Mouse (Mus musculus): ENCODE measurements around the gene Pik3ap1.
A peak's percentile ranks its signal among the peaks of the same experiment; 100 is the strongest.

Pik3ap1 gene

DNA sequence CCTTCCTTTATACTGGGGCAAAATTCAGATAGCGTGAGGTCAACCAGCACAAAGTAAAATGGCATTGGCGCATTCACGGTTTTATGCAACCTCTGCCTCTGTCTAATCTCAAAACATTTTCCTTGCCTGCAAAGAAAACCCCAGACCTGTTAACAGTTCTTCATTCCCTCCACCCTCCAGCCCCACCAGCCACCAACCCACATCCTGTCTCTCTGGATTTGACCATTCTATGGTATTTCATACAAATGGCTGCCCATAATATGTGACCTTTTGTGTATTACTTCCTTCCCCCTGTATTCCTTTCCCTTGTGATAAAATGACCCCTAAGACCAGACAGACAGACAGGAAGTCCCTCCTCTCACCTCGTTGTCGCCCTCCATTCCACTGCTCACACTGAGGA, 102.2 kb downstream of the Pik3ap1 start:
- no peak for DNase-seq (ENCODE audit: low read depth, low spot score)

DNA sequence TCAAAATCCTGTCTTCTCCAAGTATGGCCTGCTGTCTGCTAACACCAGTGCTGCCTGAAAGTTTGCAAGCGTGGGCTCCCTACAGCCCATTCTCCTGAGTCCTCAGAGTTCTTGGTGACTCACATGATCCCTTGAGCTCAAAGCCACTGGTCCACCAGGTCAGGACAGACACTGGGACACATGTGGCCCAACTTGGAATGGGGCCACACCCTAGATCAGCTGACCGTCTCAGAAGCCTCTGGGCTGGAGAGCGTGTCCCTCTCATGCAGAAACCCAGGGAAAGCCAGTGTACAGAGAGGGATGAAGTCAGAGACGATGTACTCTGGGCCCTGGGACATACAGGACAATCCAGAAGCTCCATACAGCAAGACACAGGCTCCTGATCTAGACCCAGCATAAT, 102.7 kb downstream of the Pik3ap1 start:
- DNase-seq (ENCODE audit: low read depth, low spot score), result no peak

DNA sequence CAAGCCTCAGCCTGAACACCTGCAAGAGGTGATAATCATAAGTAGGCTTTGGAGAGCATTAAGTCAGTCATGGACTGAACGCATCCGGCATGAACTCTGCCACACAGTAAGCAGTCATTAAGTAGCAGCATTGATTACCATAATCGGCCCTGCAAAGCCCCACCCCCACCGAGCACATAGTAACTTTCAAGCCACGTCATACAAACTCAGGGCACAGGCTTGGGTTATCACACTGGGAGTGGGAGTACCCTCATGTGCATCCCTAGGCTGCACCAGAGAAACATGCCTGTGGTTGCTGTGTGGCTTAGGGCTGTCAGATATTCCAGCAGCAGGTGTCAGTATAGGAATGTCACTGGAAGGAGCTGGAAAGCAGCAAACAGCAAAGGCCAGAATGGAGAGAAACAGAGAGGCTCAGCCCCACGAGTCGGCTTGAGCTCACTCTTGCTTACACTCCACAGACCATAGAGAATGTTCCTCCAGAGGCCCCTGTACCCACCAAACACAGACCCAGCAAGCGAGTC, 105.1 kb downstream of the Pik3ap1 start:
- no peak for DNase-seq (ENCODE audit: low read depth, low spot score)

DNA sequence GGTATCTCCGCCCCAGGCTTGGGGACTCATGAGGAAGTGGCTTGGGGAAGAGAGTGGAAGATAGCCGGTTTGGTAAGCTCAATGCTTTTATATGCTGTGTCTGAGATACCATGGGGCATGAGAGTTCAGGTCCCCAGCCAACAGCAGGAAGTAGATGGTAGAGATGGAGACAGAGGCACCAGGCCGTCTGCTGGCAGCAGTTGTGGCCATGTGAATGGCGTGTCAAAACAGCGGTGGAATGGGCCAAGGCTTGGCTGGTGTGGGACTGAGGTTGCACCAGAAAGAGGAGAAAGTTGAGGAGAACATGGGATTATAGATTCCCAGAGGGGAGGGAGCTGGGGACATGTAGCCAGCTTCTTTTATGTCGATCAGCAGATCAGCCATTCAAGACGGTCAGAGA, 106.3 kb downstream of the Pik3ap1 start:
- DNase-seq (ENCODE audit: low read depth, low spot score), result no peak

DNA sequence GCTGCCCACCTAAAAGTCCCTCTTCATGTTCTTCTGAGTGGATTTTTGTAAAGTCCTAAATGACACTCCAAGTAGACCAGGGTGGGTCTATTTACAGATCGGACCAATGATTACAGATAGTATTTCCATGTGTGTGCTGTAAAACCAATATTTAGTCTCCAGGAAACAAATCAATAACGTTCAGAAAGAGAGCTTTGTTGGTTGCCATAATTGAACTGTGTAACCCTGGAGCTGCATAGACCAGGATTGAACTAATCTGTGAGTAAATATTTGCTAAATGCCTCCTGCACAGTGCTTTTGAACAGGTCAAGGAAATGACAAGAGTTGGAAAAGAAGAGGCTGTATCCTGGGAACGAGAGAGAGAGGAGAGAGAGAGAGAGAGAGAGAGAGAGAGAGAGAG, 109.3 kb downstream of the Pik3ap1 start:
- no peak for DNase-seq (ENCODE audit: low read depth, low spot score)

- no peak for DNase-seq (ENCODE audit: low read depth, low spot score)
Observed at GRCm38 (mm10) chr19:41270906-41271305, 114.0 kb downstream of the Pik3ap1 start.

GRCm38 (mm10) chr19:41270151-41270727, 114.7 kb downstream of the Pik3ap1 start:
- DNase-seq (ENCODE audit: low read depth, low spot score), result no peak

DNA sequence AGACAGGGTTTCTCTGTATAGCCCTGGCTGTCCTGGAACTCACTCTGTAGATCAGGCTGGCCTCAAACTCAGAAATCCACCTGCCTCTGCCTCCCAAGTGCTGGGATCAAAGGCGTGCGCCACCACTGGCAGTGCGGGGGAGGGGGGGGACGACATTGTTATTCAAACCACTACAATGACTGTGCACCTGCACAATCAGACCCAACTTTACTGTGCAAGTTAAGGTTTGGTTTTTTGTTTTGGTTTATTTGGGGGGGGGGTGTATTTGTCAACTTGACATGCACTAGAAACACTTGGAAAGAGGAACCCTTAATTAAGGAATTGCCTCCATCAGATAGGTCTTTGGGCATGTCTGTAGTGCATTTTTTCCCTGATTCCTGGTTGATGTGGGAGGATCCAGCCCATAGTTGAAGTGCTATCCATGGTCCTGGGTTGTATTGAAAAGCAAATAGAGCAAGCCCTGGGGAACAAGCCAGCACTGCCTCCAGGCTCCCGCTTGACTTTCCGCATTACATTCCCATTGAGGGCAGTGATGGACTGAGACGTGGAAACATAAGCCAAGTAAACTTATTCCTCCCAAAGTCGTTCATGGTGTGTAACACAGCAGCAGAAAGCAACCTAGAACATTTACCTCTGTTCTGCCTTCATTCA, 118.5 kb downstream of the Pik3ap1 start:
- no peak for DNase-seq (ENCODE audit: low read depth, low spot score)

- no peak for DNase-seq (ENCODE audit: low read depth, low spot score)
Observed at GRCm38 (mm10) chr19:41264331-41264799, 120.5 kb downstream of the Pik3ap1 start.

DNA sequence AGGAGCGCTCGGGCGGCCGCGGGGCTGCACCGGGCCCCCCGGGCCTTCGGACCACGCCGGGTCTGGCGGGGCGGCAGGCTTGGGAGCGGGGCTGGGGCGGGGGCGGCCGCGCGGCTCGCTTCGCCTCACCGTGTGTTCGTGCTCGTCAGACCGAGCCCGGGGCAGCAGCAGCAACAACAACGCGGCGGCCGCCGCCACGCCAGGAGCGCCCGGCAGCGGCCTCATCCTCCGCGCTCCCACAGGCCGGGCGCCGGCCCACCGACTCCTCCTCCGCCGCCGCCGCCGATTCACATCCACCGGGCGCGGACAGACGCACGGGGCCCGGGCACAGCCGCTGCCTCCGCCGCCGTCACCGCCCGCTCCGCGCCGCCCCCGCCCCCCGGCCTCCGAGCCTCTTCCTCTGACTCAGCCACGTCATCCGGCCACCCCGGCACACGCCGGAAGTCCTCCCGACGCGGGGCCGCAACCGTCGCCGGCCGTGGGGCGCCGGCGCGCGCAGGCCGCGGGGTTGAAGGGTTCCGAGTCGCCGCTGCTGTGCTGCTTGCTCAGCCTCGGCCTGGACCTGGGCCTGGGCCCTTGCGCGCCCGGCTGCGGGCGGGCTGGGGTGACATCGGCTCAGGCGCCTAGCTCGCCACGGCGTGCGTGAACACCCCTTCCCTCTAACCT, 121.1 kb downstream of the Pik3ap1 start, which contains the start of gene Tm9sf3:
Gene Tm9sf3 (minus strand): TSS at position 368 of the 666 bp plus-strand sequence.
- DNase-seq (ENCODE audit: low read depth, low spot score), result peak; percentile 79

- DNase-seq (ENCODE audit: low read depth, low spot score), result peak; percentile 34
Observed at GRCm38 (mm10) chr19:41262712-41263629, 121.9 kb downstream of the Pik3ap1 start.

DNA sequence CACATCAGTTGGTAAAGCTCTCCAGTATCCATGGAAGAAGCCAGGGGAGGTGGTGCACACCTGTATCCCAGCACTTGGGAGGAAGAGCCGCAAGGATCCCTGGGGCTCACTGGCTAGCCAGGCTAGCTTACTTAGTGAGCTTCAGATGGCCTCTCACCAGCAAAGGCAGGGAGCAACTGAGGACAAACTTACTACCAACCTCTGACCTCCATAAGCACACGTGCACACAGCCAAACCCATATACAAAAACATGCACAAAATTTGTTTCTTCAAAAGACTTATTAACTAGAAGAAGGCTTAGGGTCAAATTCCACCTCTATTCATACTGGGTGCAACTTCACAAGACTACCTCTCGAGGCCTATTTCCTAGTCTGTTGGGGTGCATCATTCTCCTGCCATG, 124.2 kb downstream of the Pik3ap1 start:
- no peak for DNase-seq (ENCODE audit: low read depth, low spot score)

DNA sequence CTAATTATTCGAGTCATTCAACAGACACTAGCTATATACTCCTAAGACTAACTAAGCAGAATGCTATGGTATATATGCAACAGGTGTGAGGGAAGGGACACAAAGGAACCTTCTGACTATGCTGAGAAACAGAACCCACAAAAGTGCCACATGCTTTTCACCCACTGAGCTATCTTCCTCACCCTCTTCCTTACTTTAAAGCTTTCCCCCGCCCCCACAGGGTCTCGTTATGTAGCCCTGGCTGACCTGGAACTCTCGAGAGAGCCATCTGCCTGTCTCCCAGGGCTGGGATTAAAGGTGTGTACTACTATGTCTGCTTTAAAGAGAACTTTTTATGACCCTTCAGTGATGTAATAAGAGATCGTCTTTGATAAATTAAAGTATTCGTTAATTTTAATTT, 125.6 kb downstream of the Pik3ap1 start:
- no peak for DNase-seq (ENCODE audit: low read depth, low spot score)

- DNase-seq (ENCODE audit: low read depth, low spot score), result no peak
Observed at GRCm38 (mm10) chr19:41258707-41259106, 126.2 kb downstream of the Pik3ap1 start.

GRCm38 (mm10) chr19:41254584-41254983, 130.3 kb downstream of the Pik3ap1 start:
- DNase-seq (ENCODE audit: low read depth, low spot score), result no peak

GRCm38 (mm10) chr19:41248968-41249367, 135.9 kb downstream of the Pik3ap1 start:
- DNase-seq (ENCODE audit: low read depth, low spot score), result no peak

GRCm38 (mm10) chr19:41248271-41248670, 136.6 kb downstream of the Pik3ap1 start:
- DNase-seq (ENCODE audit: low read depth, low spot score), result no peak

- DNase-seq (ENCODE audit: low read depth, low spot score), result no peak
Observed at GRCm38 (mm10) chr19:41246271-41246670, 138.6 kb downstream of the Pik3ap1 start.

GRCm38 (mm10) chr19:41244581-41244980, 140.3 kb downstream of the Pik3ap1 start:
- peak; percentile 33 for DNase-seq (ENCODE audit: low read depth, low spot score)

GRCm38 (mm10) chr19:41241997-41242396, 142.9 kb downstream of the Pik3ap1 start:
- DNase-seq (ENCODE audit: low read depth, low spot score), result no peak

DNA sequence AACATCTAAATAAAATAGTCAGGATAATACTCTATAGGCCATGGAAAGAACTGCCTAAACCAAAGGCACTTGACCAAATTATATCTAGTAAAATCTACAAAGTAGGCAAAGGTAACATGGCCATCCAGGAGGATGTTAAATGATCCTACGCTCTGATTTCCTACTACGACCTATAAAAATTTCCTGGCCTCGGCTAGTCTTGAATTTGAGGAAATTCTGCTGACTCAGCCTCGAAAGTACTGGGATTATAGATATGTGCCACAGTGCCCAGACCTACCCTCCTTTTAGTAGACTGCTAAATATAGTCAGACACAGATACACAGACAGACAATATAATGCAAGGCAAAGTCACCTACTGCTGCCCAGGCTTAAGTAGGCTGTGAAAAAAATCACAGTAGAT, 151.2 kb downstream of the Pik3ap1 start:
- DNase-seq (ENCODE audit: low read depth, low spot score), result no peak
